Mouse (Mus musculus) liver, embryonic 13.5 days (tissue): ENCODE results near the gene Osbpl3. TPM values are rescaled to one million over a fixed set of nuclear protein-coding genes. Genes with fewer than 3 reads are reported as not detected.

Experiments
- polyA plus RNA-seq: library from polyadenylated mRNA; unstranded; fragments of >200 nt; fragmentation: Nextera tagmentation; extraction: Ambion mirVana; gene quantifications from 2 replicates; pipeline ENCODE4 v1.2.1, GENCODE M21; 2015

Gene Osbpl3
- polyA plus RNA-seq, 1 experiment from 2014 or later = 0.70 TPM

Other genes with a start within 250 kb of the Osbpl3 start
- gene Gsdme, start 192.3 kb downstream of the Osbpl3 start, polyA plus RNA-seq = 15.2 and 15.5 TPM in 2 replicates
- gene Cycs, start 110.3 kb upstream of the Osbpl3 start, polyA plus RNA-seq = 59.1 and 66.7 TPM in 2 replicates
- 0.10 and 0.14 TPM in 2 replicates for gene 4921507P07Rik, start 140.4 kb upstream of the Osbpl3 start, polyA plus RNA-seq
- gene Npvf, start 198.2 kb upstream of the Osbpl3 start, polyA plus RNA-seq = not detected in 2 replicates